Mouse (Mus musculus): Measurements from ENCODE around the gene Gm595.

- TF ChIP-seq ZC3H11A (IDR thresholded peaks at IDR 0.05; ENCODE audit: borderline replicate concordance, low read depth, low read length), result no peak
- TF ChIP-seq ZNF384 (IDR thresholded peaks at IDR 0.05; ENCODE audit: low read depth, low read length), result no peak
- no peak for TF ChIP-seq HCFC1 (IDR thresholded peaks at IDR 0.05; ENCODE audit: borderline replicate concordance, insufficient read depth, low read length)
Measured at GRCm38 (mm10) chrX:48893946-48894345, 16.4 kb upstream of the Gm595 start.
